Mouse (Mus musculus): ENCODE measurements at regions not wholly inside any gene's neighbourhood (a gene's known extent, or its start where the extent isn't known, plus 50 kb on each side); places are given as distances from the start of the nearest gene placed in this dataset.

DNA sequence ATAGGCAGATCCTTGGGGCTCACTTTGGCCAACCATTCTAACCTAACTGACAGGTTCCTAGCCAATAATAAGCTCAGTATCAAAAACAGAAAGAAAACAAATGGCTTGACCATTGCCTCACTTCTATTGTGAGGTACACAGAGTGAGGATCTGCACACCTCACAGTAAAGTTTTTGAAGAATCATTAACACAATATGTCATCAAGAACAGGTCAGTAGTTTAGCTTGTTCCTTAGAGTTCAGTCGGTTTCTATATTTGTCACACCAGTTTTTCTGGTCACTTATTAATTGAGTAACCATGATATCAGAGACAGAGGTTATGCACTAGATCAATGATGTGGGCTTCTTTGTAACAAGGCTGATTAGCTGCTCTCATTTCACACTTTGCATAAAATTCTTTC lies 53.4 kb upstream of the Olfr1320 start:
- no peak overlapping the region for H3K9ac ChIP-seq (ENCODE audit: insufficient read depth, low read depth)
- in situ Hi-C loops (cut with MboI; ENCODE audit: low pct_ligation_motif_present, low pct_unique_long_range_greater_than_20kb, low sequenced_read_pairs) (no loop called here), dilution Hi-C loops (cut with MboI; ENCODE audit: extremely low pct_ligation_motif_present, extremely low pct_unique_long_range_greater_than_20kb, low sequenced_read_pairs) (no loop called here)
- H3K27ac ChIP-seq (ENCODE audit: insufficient read depth, low read depth), result no peak overlapping the region
- H3K27me3 ChIP-seq (replicated peaks), result no peaks in the 10 kb centered on the region
- H3K36me3 ChIP-seq (replicated peaks in 1 of 2; ENCODE audit: control insufficient read depth in 1 of 2, insufficient read depth in 1 of 2, low read length in 1 of 2), result no peaks in the 10 kb centered on the region
- no peak overlapping the region for H3K4me2 ChIP-seq (ENCODE audit: insufficient read depth, low read depth, poor library complexity, severe bottlenecking)
- no peaks in the 10 kb centered on the region for H3K9me3 ChIP-seq (replicated peaks; ENCODE audit: low read length)
- DNase-seq (ENCODE audit: extremely low read depth), result no peak
- no peak overlapping the region for H3K4me3 ChIP-seq (replicated peaks in 1 of 3; ENCODE audit: low read depth in 2 of 3, low read length in 2 of 3, poor library complexity in 1 of 3)
- no peak for TF ChIP-seq E2F4 (IDR thresholded peaks at IDR 0.05; ENCODE audit: insufficient replicate concordance, low read depth, low read length)
- no peak for TF ChIP-seq NRF1 (IDR thresholded peaks at IDR 0.05; ENCODE audit: low read depth, low read length)
- TF ChIP-seq SMC3 (IDR thresholded peaks at IDR 0.05; ENCODE audit: low read depth, low read length), result no peak
- no peak for TF ChIP-seq CHD1 (IDR thresholded peaks at IDR 0.05; ENCODE audit: low read depth, low read length)
- no peak for TF ChIP-seq ZC3H11A (IDR thresholded peaks at IDR 0.05; ENCODE audit: low read depth, low read length)
- no peak for TF ChIP-seq USF2 (conservative IDR thresholded peaks at IDR 0.05; ENCODE audit: low read depth, low read length)
- no peak for TF ChIP-seq MYC (IDR thresholded peaks at IDR 0.05; ENCODE audit: low read depth, low read length)
- TF ChIP-seq BHLHE40 (IDR thresholded peaks at IDR 0.05; ENCODE audit: low read depth, low read length), result no peak
- no peak for TF ChIP-seq RCOR1 (conservative IDR thresholded peaks at IDR 0.05; ENCODE audit: low read depth, low read length)
- no peak for TF ChIP-seq JUND (conservative IDR thresholded peaks at IDR 0.05; ENCODE audit: low read depth, low read length)
- TF ChIP-seq MAFK (IDR thresholded peaks at IDR 0.05; ENCODE audit: insufficient replicate concordance, low read length), result no peak
- TF ChIP-seq PAX5 (IDR thresholded peaks at IDR 0.05; ENCODE audit: low read length), result no peak
- no peak for TF ChIP-seq ZNF384 (IDR thresholded peaks at IDR 0.05; ENCODE audit: low read depth, low read length)
- no peak for TF ChIP-seq EP300 (IDR thresholded peaks at IDR 0.05; ENCODE audit: low read length)
- no peak for TF ChIP-seq ZMIZ1 (IDR thresholded peaks at IDR 0.05; ENCODE audit: low read depth, low read length)
- TF ChIP-seq MXI1 (IDR thresholded peaks at IDR 0.05; ENCODE audit: low read depth, low read length), result no peak
- no peak for TF ChIP-seq MAX (IDR thresholded peaks at IDR 0.05; ENCODE audit: low read length)
- TF ChIP-seq MAZ (IDR thresholded peaks at IDR 0.05; ENCODE audit: low read depth, low read length), result no peak
- no peak for TF ChIP-seq ELF1 (IDR thresholded peaks at IDR 0.05; ENCODE audit: low read depth, low read length)
- TF ChIP-seq RAD21 (IDR thresholded peaks at IDR 0.05; ENCODE audit: low read depth, low read length), result no peak
- H3K79me2 ChIP-seq (replicated peaks; ENCODE audit: control insufficient read depth, extremely low read depth, insufficient read depth, poor library complexity, severe bottlenecking), result no peaks in the 10 kb centered on the region
- no peaks in the 10 kb centered on the region for H3K4me1 ChIP-seq (ENCODE audit: control insufficient read depth in 1 of 2, insufficient read depth in 2 of 2)

DNA sequence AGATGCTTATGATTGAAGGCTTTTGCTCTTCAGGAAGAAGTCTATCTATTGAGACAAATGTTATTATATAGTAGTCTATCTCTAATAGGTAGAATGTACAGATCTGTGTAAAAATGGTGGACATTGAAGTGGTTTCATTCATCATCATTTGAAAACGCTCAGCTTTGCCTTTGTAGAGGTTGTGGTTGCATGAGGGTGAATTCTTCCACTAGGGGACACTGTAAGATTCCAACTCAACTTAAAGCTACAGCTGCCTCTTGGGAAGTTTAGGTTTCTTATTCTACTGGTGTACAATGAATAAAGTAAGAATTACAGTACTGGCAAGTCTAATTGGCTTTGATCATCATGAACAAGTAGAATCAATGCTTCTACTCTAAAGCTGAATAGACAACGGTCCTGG lies 52.6 kb upstream of the Olfr1320 start:
- Histone ChIP-seq H3K36me3 (replicated peaks in 1 of 2; ENCODE audit: control insufficient read depth in 1 of 2, insufficient read depth in 1 of 2, low read length in 1 of 2) (no peaks in the 10 kb centered on the region), H3K27me3 (replicated peaks) (no peaks in the 10 kb centered on the region), H3K79me2 (replicated peaks; ENCODE audit: control insufficient read depth, extremely low read depth, insufficient read depth, poor library complexity, severe bottlenecking) (no peaks in the 10 kb centered on the region), H3K9ac (ENCODE audit: insufficient read depth, low read depth) (no peak overlapping the region), H3K27ac (ENCODE audit: insufficient read depth, low read depth) (no peak overlapping the region), H3K4me2 (ENCODE audit: insufficient read depth, low read depth, poor library complexity, severe bottlenecking) (no peak overlapping the region), H3K9me3 (replicated peaks; ENCODE audit: low read length) (no peaks in the 10 kb centered on the region), H3K4me1 (ENCODE audit: control insufficient read depth in 1 of 2, insufficient read depth in 2 of 2) (no peaks in the 10 kb centered on the region), H3K4me3 (replicated peaks in 1 of 3; ENCODE audit: low read depth in 2 of 3, low read length in 2 of 3, poor library complexity in 1 of 3) (no peak overlapping the region)
- peak; percentile 37; the same call in 1 of the 2 replicates for TF ChIP-seq SMC3 (IDR thresholded peaks at IDR 0.05; ENCODE audit: low read depth, low read length)
- peak; percentile 43 for TF ChIP-seq RAD21 (IDR thresholded peaks at IDR 0.05; ENCODE audit: low read depth, low read length)
- no peak for TF ChIP-seq MAZ (IDR thresholded peaks at IDR 0.05; ENCODE audit: low read depth, low read length)
- no peak for TF ChIP-seq GABPA (IDR thresholded peaks at IDR 0.05; ENCODE audit: insufficient replicate concordance, low read depth, low read length)
- no peak for TF ChIP-seq USF1 (IDR thresholded peaks at IDR 0.05; ENCODE audit: low read depth, low read length)
- peak in 1 of 2 experiments; percentile 54; a peak in 2 of 4 replicates for TF ChIP-seq CTCF (conservative IDR thresholded peaks at IDR 0.05 in 1 of 2, IDR thresholded peaks at IDR 0.05 in 1 of 2; ENCODE audit: low read depth in 2 of 2, low read length in 2 of 2)
- dilution Hi-C loops (cut with MboI; ENCODE audit: extremely low pct_ligation_motif_present, extremely low pct_unique_long_range_greater_than_20kb, low sequenced_read_pairs), result no loop called here
- no peak for DNase-seq (ENCODE audit: extremely low read depth)
- in situ Hi-C loops (cut with MboI; ENCODE audit: low pct_ligation_motif_present, low pct_unique_long_range_greater_than_20kb, low sequenced_read_pairs), result no loop called here

Measured in CH12.LX (cell line).